Mouse (Mus musculus): ENCODE measurements around the gene Hoxb5. TPM values are rescaled to one million over a fixed set of nuclear protein-coding genes. Genes with fewer than 3 reads are reported as not detected.
A peak's percentile ranks its signal among the peaks of the same experiment; 100 is the strongest.

Hoxb5 gene
- total and polyA plus RNA-seq, 2 experiments from 2014 or later, result 1.5 TPM; not detected in 1

- Histone ChIP-seq H3K27ac (ENCODE audit: low read depth, low read length) (no peak overlapping the region), H3K4me2 (ENCODE audit: low read depth, low read length, poor library complexity, severe bottlenecking) (no peak overlapping the region), H3K36me3 (ENCODE audit: insufficient read depth, low read length) (no peaks in the 10 kb centered on the region), H3K27me3 (ENCODE audit: insufficient read depth, low read length) (peaks cover 100% of the 10 kb centered on the region), H3K9me3 (ENCODE audit: low read length) (no peaks in the 10 kb centered on the region), H3K9ac (replicated peaks; ENCODE audit: low read length, poor library complexity, severe bottlenecking) (no peak overlapping the region), H3K4me3 (ENCODE audit: low read depth, low read length) (no peak overlapping the region), H3K4me1 (ENCODE audit: insufficient read depth, low read length) (no peaks in the 10 kb centered on the region)
- WGBS, result 25% methylated on average over 3 of the region's 3 CpGs
- DNase-seq (ENCODE audit: low spot score) (no peak), ATAC-seq (ENCODE audit: low FRiP score) (no peak)
- no peak for TF ChIP-seq CTCF (IDR thresholded peaks at IDR 0.05)
These were observed 31.9 kb downstream of the Hoxb5 start for GRCm38 (mm10) chr11:96334998-96335397.

DNA sequence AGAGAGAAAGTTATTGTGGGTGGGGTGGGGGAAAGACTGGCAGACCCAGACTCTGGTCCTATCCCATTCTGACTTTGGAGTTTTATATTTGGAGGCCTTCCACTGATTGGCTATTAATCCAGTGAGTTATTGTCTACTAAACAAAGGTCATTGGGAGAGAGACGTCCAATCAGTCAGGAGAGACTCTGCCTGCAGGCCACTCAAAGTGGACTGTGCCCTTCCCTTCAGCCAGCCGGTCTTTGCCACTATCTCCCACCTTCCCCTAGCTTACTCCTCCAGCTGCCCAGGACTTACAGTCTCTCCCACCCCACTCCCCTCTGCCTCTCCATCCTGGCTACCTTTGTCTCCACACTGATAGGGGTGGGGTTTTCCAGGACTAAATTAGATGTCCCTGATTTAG is 33.5 kb downstream of the Hoxb5 start:
- H3K4me2 ChIP-seq (ENCODE audit: low read depth, low read length, poor library complexity, severe bottlenecking), result no peak overlapping the region
- H3K4me3 ChIP-seq (ENCODE audit: low read depth, low read length), result no peak overlapping the region
- H3K27ac ChIP-seq (ENCODE audit: low read depth, low read length), result no peak overlapping the region

DNA sequence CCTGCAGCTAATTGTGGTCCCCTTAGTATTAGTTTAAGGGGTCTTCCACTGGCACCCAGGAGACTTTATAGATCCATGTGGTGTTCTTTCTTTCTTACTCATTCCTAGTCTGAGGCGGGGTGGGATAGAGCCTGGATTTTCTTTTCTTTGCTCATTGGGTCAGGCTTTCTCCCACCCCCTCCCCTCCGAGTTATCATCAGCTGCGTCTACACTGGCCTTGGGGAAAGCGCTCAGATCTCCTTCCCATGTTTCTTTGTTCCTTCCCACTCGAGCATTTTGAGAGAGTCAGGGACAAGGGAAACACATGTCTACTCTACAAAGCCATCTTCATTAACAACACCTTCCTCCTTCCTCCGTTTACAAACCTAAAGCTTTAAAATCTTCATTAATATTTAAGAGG is 33.9 kb downstream of the Hoxb5 start:
- no peak for TF ChIP-seq CTCF (IDR thresholded peaks at IDR 0.05)
- DNase-seq (ENCODE audit: low spot score) (no peak), ATAC-seq (ENCODE audit: low FRiP score) (no peak)
- no peak overlapping the region for H3K9ac ChIP-seq (replicated peaks; ENCODE audit: low read length, poor library complexity, severe bottlenecking)
- H3K27me3 ChIP-seq (ENCODE audit: insufficient read depth, low read length), result peaks cover 97% of the 10 kb centered on the region
- H3K27ac ChIP-seq (ENCODE audit: low read depth, low read length), result no peak overlapping the region
- H3K9me3 ChIP-seq (ENCODE audit: low read length), result no peaks in the 10 kb centered on the region
- no peaks in the 10 kb centered on the region for H3K4me1 ChIP-seq (ENCODE audit: insufficient read depth, low read length)
- H3K4me3 ChIP-seq (ENCODE audit: low read depth, low read length), result no peak overlapping the region
- WGBS, result 3% methylated on average over 6 of the region's 6 CpGs
- no peak overlapping the region for H3K4me2 ChIP-seq (ENCODE audit: low read depth, low read length, poor library complexity, severe bottlenecking)
- H3K36me3 ChIP-seq (ENCODE audit: insufficient read depth, low read length), result no peaks in the 10 kb centered on the region

More for the DNA sequence above, 33.5 kb downstream of the Hoxb5 start:
- no peak overlapping the region for H3K9ac ChIP-seq (replicated peaks; ENCODE audit: low read length, poor library complexity, severe bottlenecking)
- WGBS, result 0% methylated on average over 2 of the region's 2 CpGs
- DNase-seq (ENCODE audit: low spot score) (no peak), ATAC-seq (ENCODE audit: low FRiP score) (no peak)
- H3K27me3 ChIP-seq (ENCODE audit: insufficient read depth, low read length), result peaks cover 97% of the 10 kb centered on the region
- no peaks in the 10 kb centered on the region for H3K36me3 ChIP-seq (ENCODE audit: insufficient read depth, low read length)
- TF ChIP-seq CTCF (IDR thresholded peaks at IDR 0.05), result no peak
- H3K9me3 ChIP-seq (ENCODE audit: low read length), result no peaks in the 10 kb centered on the region
- no peaks in the 10 kb centered on the region for H3K4me1 ChIP-seq (ENCODE audit: insufficient read depth, low read length)

- TF ChIP-seq CTCF (IDR thresholded peaks at IDR 0.05), result no peak
- H3K4me2 ChIP-seq (ENCODE audit: low read depth, low read length, poor library complexity, severe bottlenecking), result no peak overlapping the region
- no peak overlapping the region for H3K27ac ChIP-seq (ENCODE audit: low read depth, low read length)
- no peak for DNase-seq (ENCODE audit: low spot score)
- no peaks in the 10 kb centered on the region for H3K4me1 ChIP-seq (ENCODE audit: insufficient read depth, low read length)
- 12% methylated on average over 7 of the region's 7 CpGs for WGBS
- no peaks in the 10 kb centered on the region for H3K9me3 ChIP-seq (ENCODE audit: low read length)
- no peak overlapping the region for H3K4me3 ChIP-seq (ENCODE audit: low read depth, low read length)
- peaks cover 97% of the 10 kb centered on the region for H3K27me3 ChIP-seq (ENCODE audit: insufficient read depth, low read length)
- no peaks in the 10 kb centered on the region for H3K36me3 ChIP-seq (ENCODE audit: insufficient read depth, low read length)
- ATAC-seq (ENCODE audit: low FRiP score), result no peak
- no peak overlapping the region for H3K9ac ChIP-seq (replicated peaks; ENCODE audit: low read length, poor library complexity, severe bottlenecking)
These were observed 36.1 kb downstream of the Hoxb5 start for GRCm38 (mm10) chr11:96338957-96339855.

- Histone ChIP-seq H3K4me3 (ENCODE audit: low read depth, low read length) (0 out of 2 replicates have a peak overlapping the region, but pooled peaks have one; percentile 6), H3K9ac (replicated peaks; ENCODE audit: low read length, poor library complexity, severe bottlenecking) (no peak overlapping the region), H3K36me3 (ENCODE audit: insufficient read depth, low read length) (no peaks in the 10 kb centered on the region), H3K27ac (ENCODE audit: low read depth, low read length) (no peak overlapping the region), H3K27me3 (ENCODE audit: insufficient read depth, low read length) (peaks cover 97% of the 10 kb centered on the region), H3K4me1 (ENCODE audit: insufficient read depth, low read length) (no peaks in the 10 kb centered on the region), H3K9me3 (ENCODE audit: low read length) (no peaks in the 10 kb centered on the region), H3K4me2 (ENCODE audit: low read depth, low read length, poor library complexity, severe bottlenecking) (no peak overlapping the region)
- ATAC-seq (ENCODE audit: low FRiP score) (no peak), DNase-seq (ENCODE audit: low spot score) (peak; percentile 74)
- TF ChIP-seq CTCF (IDR thresholded peaks at IDR 0.05), result no peak
- under 1% methylated on average over 32 of the region's 36 CpGs for WGBS
These were observed 37.7 kb downstream of the Hoxb5 start for GRCm38 (mm10) chr11:96340698-96341365.
